Mouse (Mus musculus): ENCODE results near the gene C87499. TPM values are rescaled to one million over a fixed set of nuclear protein-coding genes. Genes with fewer than 3 reads are reported as not detected.

The C87499 gene
- not detected in 2 replicates for polyA plus RNA-seq (2015; fragmentation: Nextera tagmentation; extraction: Ambion mirVana)

GRCm38 (mm10) chr4:88634311-88634710 is at the start of gene C87499:
Gene C87499, minus strand, starts transcription at chr4:88634411.

GRCm38 (mm10) chr4:88683812-88684211 is 49.6 kb upstream of the C87499 start, which contains the start of gene Ifna2:
Gene Ifna2, minus strand, starts transcription at chr4:88683912.

GRCm38 (mm10) chr4:88676824-88677223 is 42.6 kb upstream of the C87499 start, which contains the start of gene Ifna16:
Gene Ifna16, minus strand, starts transcription at chr4:88676924.

DNA sequence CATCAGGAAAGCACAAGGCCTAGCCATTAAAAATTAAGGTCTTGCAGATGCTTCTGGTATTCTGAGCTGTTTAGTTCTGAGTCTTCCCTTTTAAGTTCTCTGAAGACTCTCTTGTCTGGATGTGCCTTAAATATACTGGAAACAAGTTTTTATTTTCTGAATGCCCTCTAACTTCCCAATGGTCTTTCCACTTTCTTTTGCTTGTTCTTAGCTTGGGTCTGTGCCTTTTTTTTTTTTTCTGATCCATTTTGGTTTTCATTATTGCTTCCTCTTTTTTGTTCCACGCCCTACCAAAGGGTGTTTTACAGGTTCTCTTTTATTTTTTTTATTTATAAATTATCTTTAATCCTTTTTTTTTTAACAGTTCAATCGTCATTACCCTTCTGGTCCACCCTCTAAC is 10.1 kb upstream of the C87499 start, which contains the start of gene Ifna13:
TSS of gene Ifna13 (minus strand) at position 101 of the 400 bp plus-strand sequence.

DNA sequence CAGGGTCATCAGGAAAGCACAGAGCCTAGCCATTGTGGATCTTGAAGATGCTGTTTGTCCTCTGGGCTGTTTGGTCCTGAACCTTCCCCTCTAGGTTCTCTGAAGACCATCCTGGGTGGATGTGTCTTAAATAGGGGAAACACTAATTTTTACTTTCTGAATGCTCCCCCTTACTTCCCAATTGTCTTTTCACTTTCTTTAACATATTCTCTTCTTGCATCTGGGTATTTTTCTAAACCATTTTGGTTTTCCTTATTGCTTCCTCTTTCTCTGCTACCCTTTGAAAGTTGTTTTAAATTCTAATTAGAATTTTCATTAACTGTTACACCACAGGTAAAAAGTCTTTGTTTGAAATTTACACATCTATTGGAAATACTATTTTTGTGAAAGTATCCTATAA is 30.9 kb downstream of the C87499 start, which contains the start of gene Ifna12:
TSS of gene Ifna12 (minus strand) at position 101 of the 400 bp plus-strand sequence.

DNA sequence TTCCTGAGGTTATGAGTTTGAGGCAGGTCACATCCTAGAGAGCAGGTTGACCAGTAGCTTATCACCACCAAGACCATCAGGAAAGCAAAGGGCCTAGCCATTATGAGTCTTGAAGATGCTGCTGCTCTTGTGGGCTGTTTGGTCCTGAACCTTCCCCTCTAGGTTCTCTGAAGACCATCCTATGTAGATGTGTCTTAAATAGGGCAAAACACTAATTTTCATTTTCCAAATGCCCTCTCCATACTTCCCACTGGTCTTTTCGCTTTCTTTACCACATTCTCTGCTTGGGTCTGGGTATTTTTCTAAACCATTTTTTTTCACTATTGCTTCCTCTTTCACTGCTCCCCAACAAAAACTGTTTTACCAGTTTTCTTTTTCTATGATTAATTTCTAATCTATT is 41.9 kb downstream of the C87499 start, which contains the start of gene Ifna9:
TSS of gene Ifna9 (minus strand) at position 101 of the 400 bp plus-strand sequence.

Other genes with a start within 250 kb of the C87499 start
- gene Hacd4, start 195.5 kb downstream of the C87499 start, polyA plus RNA-seq (2015; fragmentation: Nextera tagmentation; extraction: Ambion mirVana) = 6.1 and 7.3 TPM in 2 replicates
- not detected in 2 replicates for gene Ifnb1, start 111.6 kb downstream of the C87499 start, polyA plus RNA-seq (2015; fragmentation: Nextera tagmentation; extraction: Ambion mirVana)
- gene Ifna15, start 76.2 kb downstream of the C87499 start, polyA plus RNA-seq (2015; fragmentation: Nextera tagmentation; extraction: Ambion mirVana) = not detected in 2 replicates
- not detected in 2 replicates for gene Ifna14, start 62.6 kb downstream of the C87499 start, polyA plus RNA-seq (2015; fragmentation: Nextera tagmentation; extraction: Ambion mirVana)
- gene Ifna9, start 42.0 kb downstream of the C87499 start, polyA plus RNA-seq (2015; fragmentation: Nextera tagmentation; extraction: Ambion mirVana) = not detected in 2 replicates
- not detected in 2 replicates for gene Ifna12, start 31.0 kb downstream of the C87499 start, polyA plus RNA-seq (2015; fragmentation: Nextera tagmentation; extraction: Ambion mirVana)
- gene Ifna13, start 10.0 kb upstream of the C87499 start, polyA plus RNA-seq (2015; fragmentation: Nextera tagmentation; extraction: Ambion mirVana) = not detected in 2 replicates
- not detected in 2 replicates for gene Ifna16, start 42.5 kb upstream of the C87499 start, polyA plus RNA-seq (2015; fragmentation: Nextera tagmentation; extraction: Ambion mirVana)
- gene Ifna2, start 49.5 kb upstream of the C87499 start, polyA plus RNA-seq (2015; fragmentation: Nextera tagmentation; extraction: Ambion mirVana) = not detected in 2 replicates
- gene Ifnab, start 56.9 kb upstream of the C87499 start, polyA plus RNA-seq (2015; fragmentation: Nextera tagmentation; extraction: Ambion mirVana) = not detected in 2 replicates
- 0.13 and 0.36 TPM in 2 replicates for gene Gm26566, start 87.4 kb upstream of the C87499 start, polyA plus RNA-seq (2015; fragmentation: Nextera tagmentation; extraction: Ambion mirVana)
- 48.9 and 52.6 TPM in 2 replicates for gene Klhl9, start 88.1 kb upstream of the C87499 start, polyA plus RNA-seq (2015; fragmentation: Nextera tagmentation; extraction: Ambion mirVana)
- not detected in 2 replicates for gene Gm13271, start 120.5 kb upstream of the C87499 start, polyA plus RNA-seq (2015; fragmentation: Nextera tagmentation; extraction: Ambion mirVana)
- gene Gm13283, start 125.7 kb upstream of the C87499 start, polyA plus RNA-seq (2015; fragmentation: Nextera tagmentation; extraction: Ambion mirVana) = 0.15 and 0.18 TPM in 2 replicates
- gene Gm13290, start 139.4 kb upstream of the C87499 start, polyA plus RNA-seq (2015; fragmentation: Nextera tagmentation; extraction: Ambion mirVana) = 0.15 TPM in 1 of 2 replicates, not detected in the other
- gene Gm13289, start 142.5 kb upstream of the C87499 start, polyA plus RNA-seq (2015; fragmentation: Nextera tagmentation; extraction: Ambion mirVana) = not detected in 2 replicates
- gene Gm13272, start 145.4 kb upstream of the C87499 start, polyA plus RNA-seq (2015; fragmentation: Nextera tagmentation; extraction: Ambion mirVana) = not detected in 2 replicates
- gene Ifnz, start 147.7 kb upstream of the C87499 start, polyA plus RNA-seq (2015; fragmentation: Nextera tagmentation; extraction: Ambion mirVana) = 0.26 and 0.27 TPM in 2 replicates
- gene Gm13276, start 151.3 kb upstream of the C87499 start, polyA plus RNA-seq (2015; fragmentation: Nextera tagmentation; extraction: Ambion mirVana) = not detected in 2 replicates
- not detected in 2 replicates for gene Gm13277, start 154.2 kb upstream of the C87499 start, polyA plus RNA-seq (2015; fragmentation: Nextera tagmentation; extraction: Ambion mirVana)
- gene Gm13278, start 157.1 kb upstream of the C87499 start, polyA plus RNA-seq (2015; fragmentation: Nextera tagmentation; extraction: Ambion mirVana) = not detected in 2 replicates
- not detected in 2 replicates for gene Gm13275, start 160.1 kb upstream of the C87499 start, polyA plus RNA-seq (2015; fragmentation: Nextera tagmentation; extraction: Ambion mirVana)
- gene Gm13279, start 163.0 kb upstream of the C87499 start, polyA plus RNA-seq (2015; fragmentation: Nextera tagmentation; extraction: Ambion mirVana) = not detected in 2 replicates
- 0.47 and 1.0 TPM in 2 replicates for gene Gm13285, start 165.3 kb upstream of the C87499 start, polyA plus RNA-seq (2015; fragmentation: Nextera tagmentation; extraction: Ambion mirVana)
- not detected in 2 replicates for gene Gm13287, start 168.8 kb upstream of the C87499 start, polyA plus RNA-seq (2015; fragmentation: Nextera tagmentation; extraction: Ambion mirVana)
- 0.10 TPM in 1 of 2 replicates, not detected in the other for gene Gm13288, start 171.1 kb upstream of the C87499 start, polyA plus RNA-seq (2015; fragmentation: Nextera tagmentation; extraction: Ambion mirVana)
- gene Ifna7, start 181.8 kb upstream of the C87499 start, polyA plus RNA-seq (2015; fragmentation: Nextera tagmentation; extraction: Ambion mirVana) = not detected in 2 replicates
- gene Ifna11, start 185.5 kb upstream of the C87499 start, polyA plus RNA-seq (2015; fragmentation: Nextera tagmentation; extraction: Ambion mirVana) = not detected in 2 replicates
- not detected in 2 replicates for gene Ifna6, start 193.0 kb upstream of the C87499 start, polyA plus RNA-seq (2015; fragmentation: Nextera tagmentation; extraction: Ambion mirVana)
- gene Ifna5, start 201.1 kb upstream of the C87499 start, polyA plus RNA-seq (2015; fragmentation: Nextera tagmentation; extraction: Ambion mirVana) = not detected in 2 replicates
- gene Ifna4, start 207.4 kb upstream of the C87499 start, polyA plus RNA-seq (2015; fragmentation: Nextera tagmentation; extraction: Ambion mirVana) = not detected in 2 replicates
- gene Ifna1, start 215.7 kb upstream of the C87499 start, polyA plus RNA-seq (2015; fragmentation: Nextera tagmentation; extraction: Ambion mirVana) = not detected in 2 replicates
- gene Ifne, start 245.8 kb upstream of the C87499 start, polyA plus RNA-seq (2015; fragmentation: Nextera tagmentation; extraction: Ambion mirVana) = not detected in 2 replicates

Measured in skeletal muscle tissue, postnatal 0 days (tissue).